Mouse (Mus musculus) C2C12 (cell line): Measurements from ENCODE around the gene Pax7. TPM values are rescaled to one million over a fixed set of nuclear protein-coding genes. Genes with fewer than 3 reads are reported as not detected.

ENCODE experiments used
- H3K27me3 ChIP-seq: one replicate; pipeline ENCODE4 v1.6.1; 2011; ENCODE audit not compliant: control insufficient read depth, insufficient read depth, insufficient read length
- H3K36me3 ChIP-seq: one replicate; pipeline ENCODE4 v1.6.1; 2011; ENCODE audit not compliant: control insufficient read depth, insufficient read depth
- H3K4me3 ChIP-seq: one replicate; pipeline ENCODE4 v1.5.1; 2011; ENCODE audit warnings: mild to moderate bottlenecking, control low read depth; ENCODE audit not compliant: poor library complexity, insufficient read depth, severe bottlenecking
- H3K79me2 ChIP-seq: one replicate; pipeline ENCODE4 v1.6.1; 2011; ENCODE audit not compliant: control insufficient read depth, insufficient read depth
- H3K79me3 ChIP-seq: one replicate; pipeline ENCODE4 v1.6.1; 2011; ENCODE audit warnings: low read depth, control low read depth
- H3ac ChIP-seq: one replicate; pipeline ENCODE3; 2011; ENCODE audit warnings: low read depth; ENCODE audit not compliant: control insufficient read depth, insufficient read length
- CEBPB ChIP-seq: IDR thresholded peaks from one replicate; pipeline ENCODE4 v1.6.1; 2011; ENCODE audit warnings: low read depth, mild to moderate bottlenecking, control low read depth, moderate library complexity
- CTCF ChIP-seq: IDR thresholded peaks from one replicate; pipeline ENCODE4 v1.5.1; 2011; ENCODE audit not compliant: control insufficient read depth, insufficient read depth, insufficient read length
- FOSL1 ChIP-seq: IDR thresholded peaks from one replicate; pipeline ENCODE4 v1.8.0; 2011; ENCODE audit warnings: mild to moderate bottlenecking, low read length; ENCODE audit not compliant: poor library complexity, insufficient read depth, severe bottlenecking
- MAX ChIP-seq: IDR thresholded peaks from one replicate; pipeline ENCODE4 v1.6.1; 2011; ENCODE audit warnings: mild to moderate bottlenecking, control low read depth
- MYOD1 ChIP-seq: IDR thresholded peaks from one replicate; pipeline ENCODE4 v1.6.1; 2011; ENCODE audit warnings: low read depth; ENCODE audit not compliant: control insufficient read depth, insufficient read length
- MYOG ChIP-seq: IDR thresholded peaks from one replicate; pipeline ENCODE4 v1.6.1; 2011; ENCODE audit not compliant: control insufficient read depth, insufficient read length; ENCODE audit errors: extremely low read depth
- USF1 ChIP-seq: IDR thresholded peaks from one replicate; pipeline ENCODE4 v1.6.1; 2011; ENCODE audit warnings: low read depth, mild to moderate bottlenecking, control low read depth, moderate library complexity
- polyA plus RNA-seq: library from polyadenylated mRNA; unstranded; fragments of >200 nt; fragmentation: generic; extraction: Trizol; gene quantifications from one replicate; pipeline ENCODE4 v1.2.1, GENCODE M21; 2012; ENCODE audit warnings: missing spikeins

The Pax7 gene
- polyA plus RNA-seq, 1 experiment: 1.1 TPM

DNA sequence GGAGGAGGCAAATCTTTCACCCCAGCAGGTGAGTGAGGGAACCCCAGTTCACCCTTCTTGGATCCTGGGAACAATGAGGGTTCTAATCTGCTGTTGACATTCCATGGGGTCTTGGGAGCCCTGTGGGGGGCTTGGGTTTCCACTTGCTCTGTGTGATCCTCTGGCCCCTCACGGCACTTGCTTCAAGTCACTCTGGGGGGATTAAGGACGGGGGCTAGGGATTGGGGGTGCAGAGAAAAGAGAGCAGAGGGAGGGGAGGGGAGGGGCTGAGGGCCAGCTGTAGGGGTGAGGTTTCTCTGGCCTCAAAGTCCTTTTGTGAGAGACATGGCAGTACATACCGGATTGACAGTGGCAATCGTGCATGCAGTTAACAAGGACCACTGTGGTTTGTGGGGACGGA is 140.0 kb downstream of the Pax7 start:
- Histone ChIP-seq H3K27me3 (no peaks in the 10 kb centered on the region), H3K4me3 (no peak overlapping the region), H3K79me3 (no peaks in the 10 kb centered on the region), H3K79me2 (no peaks in the 10 kb centered on the region), H3K36me3 (no peaks in the 10 kb centered on the region), H3ac (no peak overlapping the region)
- TF ChIP-seq MYOD1: no peak

DNA sequence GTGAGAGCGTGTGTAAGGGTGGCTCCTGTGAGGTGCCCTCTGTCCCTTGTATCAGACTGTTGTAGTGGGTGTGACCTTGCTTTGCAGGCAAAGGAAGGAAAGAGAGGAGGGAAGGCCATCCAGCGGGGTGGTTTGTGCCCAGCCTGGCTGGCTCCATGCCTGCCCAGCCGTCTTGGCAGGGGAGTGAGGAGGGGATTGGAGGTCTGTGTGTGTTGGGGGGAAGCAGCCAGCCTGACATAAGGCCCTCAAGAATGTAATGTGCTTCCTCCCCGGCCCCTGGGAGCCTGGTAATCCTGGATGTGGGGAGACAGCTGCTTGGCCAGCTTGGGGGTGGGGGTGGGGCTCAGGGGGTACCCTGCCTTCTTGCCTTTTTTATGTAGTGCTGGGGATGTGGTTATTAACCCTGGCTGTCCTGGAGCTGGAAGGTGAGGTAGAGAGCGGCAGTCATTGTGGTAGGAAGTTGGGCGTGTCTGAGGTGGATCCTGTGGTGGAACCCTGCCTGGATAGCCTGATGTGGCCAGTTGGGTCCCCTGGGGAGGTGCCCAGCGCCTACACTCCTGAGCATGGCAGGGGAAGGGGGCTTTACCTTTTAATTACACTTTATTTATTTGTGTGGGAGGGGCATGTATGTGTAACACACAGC is 143.6 kb downstream of the Pax7 start:
- Histone ChIP-seq H3K4me3 (no peak overlapping the region), H3K79me2 (no peaks in the 10 kb centered on the region), H3K36me3 (no peaks in the 10 kb centered on the region), H3ac (peak overlapping the region; percentile 58), H3K27me3 (no peaks in the 10 kb centered on the region), H3K79me3 (no peaks in the 10 kb centered on the region)
- TF ChIP-seq CTCF: no peak
- peak; percentile 91 for TF ChIP-seq MYOD1

DNA sequence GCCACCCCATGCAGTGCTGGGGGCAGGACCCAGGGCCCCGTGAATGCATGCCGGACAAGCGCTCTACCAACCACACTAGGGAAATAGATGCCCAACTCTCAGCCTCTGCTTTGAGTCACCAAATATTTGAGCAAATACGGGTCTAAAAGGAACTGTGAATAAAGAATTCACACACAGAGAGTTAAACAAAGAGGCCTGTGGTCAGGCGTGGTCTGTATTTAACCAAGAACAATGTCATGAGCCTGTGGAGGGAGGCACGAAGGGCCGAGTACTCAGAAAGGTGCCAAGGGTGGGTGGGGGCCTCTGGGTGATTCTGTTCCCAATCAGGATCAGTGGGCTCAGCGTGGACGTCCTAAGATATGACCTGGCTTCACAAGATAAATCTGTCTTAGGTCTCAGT is 145.3 kb downstream of the Pax7 start:
- TF ChIP-seq USF1 (no peak), CTCF (no peak), MAX (no peak), FOSL1 (no peak), MYOD1 (no peak), MYOG (no peak), CEBPB (no peak)
- no peaks in the 10 kb centered on the region for H3K27me3 ChIP-seq
- H3K36me3 ChIP-seq: no peaks in the 10 kb centered on the region
- no peak overlapping the region for H3ac ChIP-seq
- H3K4me3 ChIP-seq: no peak overlapping the region
- no peaks in the 10 kb centered on the region for H3K79me3 ChIP-seq
- H3K79me2 ChIP-seq: no peaks in the 10 kb centered on the region

Other genes with a start within 250 kb of the Pax7 start
- 0.01 TPM for gene Gm21969, start 230.3 kb downstream of the Pax7 start, polyA plus RNA-seq
- gene Aldh4a1, start 210.7 kb downstream of the Pax7 start, polyA plus RNA-seq: 6.7 TPM
- gene Tas1r2, start 180.0 kb downstream of the Pax7 start, polyA plus RNA-seq: 1.2 TPM
- 0.02 TPM for gene Klhdc7a, start 134.5 kb upstream of the Pax7 start, polyA plus RNA-seq